Mouse (Mus musculus) brain, adult 10 weeks (tissue): ENCODE measurements around the gene Olfr1051. TPM values are rescaled to one million over a fixed set of nuclear protein-coding genes. Genes with fewer than 3 reads are reported as not detected.

Experiments used
- polyA plus RNA-seq: library from polyadenylated mRNA; stranded (reverse); fragments of 350-450 nt; fragmentation: Illumina TruSeq; extraction: RNeasy Lipid Tissue Mini Kit (QIAGEN cat#74804); gene quantifications from one replicate; pipeline ENCODE4 v1.2.3, GENCODE M21; 2015; ENCODE audit warnings: low read depth, low replicate concordance

Olfr1051 gene
- not detected for polyA plus RNA-seq

DNA sequence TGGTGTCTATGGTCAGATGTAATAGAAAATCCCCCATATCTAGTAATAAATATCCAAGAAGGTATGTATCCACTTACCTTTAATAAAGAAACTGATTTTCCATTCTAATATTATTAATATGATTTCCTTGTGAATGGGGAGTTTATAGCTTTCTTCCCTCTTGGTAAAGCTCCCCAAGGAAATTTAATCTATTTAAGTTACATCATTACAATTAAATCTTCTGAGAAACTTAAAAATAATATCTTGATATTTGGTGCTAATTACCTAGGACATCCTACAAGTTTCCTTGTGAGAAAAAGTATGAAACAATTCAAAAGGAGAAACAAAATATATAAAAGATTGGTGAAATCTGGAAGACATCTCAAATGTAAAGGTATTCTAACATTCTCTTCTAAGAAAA is at the start of gene Olfr1051:
Olfr1051 (minus strand) TSS at position 101 of the 400 bp plus-strand sequence.

GRCm38 (mm10) chr2:86315184-86315583 is 36.3 kb upstream of the Olfr1051 start, which contains the start of gene Olfr1053:
TSS of gene Olfr1053 (minus strand) at chr2:86315284.

DNA sequence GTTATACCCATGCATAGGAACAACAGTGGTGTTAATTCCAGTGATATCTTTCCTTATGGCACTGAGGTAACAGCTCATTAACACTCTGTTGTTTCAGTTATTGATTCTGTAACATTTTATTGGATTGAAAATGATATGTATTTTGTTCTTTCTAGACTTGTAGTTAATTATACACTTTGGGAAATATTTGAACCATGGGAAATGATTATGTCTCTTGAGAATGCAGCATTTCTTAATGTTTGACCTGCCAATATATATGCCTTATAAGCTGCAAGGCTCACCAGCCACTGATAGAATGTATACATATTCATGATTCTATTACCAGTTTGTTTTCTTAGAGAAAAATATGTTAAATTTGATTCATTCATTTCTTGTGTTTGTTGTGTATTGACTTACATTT is 13.3 kb upstream of the Olfr1051 start, which contains the start of gene Olfr1052:
Olfr1052 (plus strand) TSS at position 301 of the 400 bp plus-strand sequence.

DNA sequence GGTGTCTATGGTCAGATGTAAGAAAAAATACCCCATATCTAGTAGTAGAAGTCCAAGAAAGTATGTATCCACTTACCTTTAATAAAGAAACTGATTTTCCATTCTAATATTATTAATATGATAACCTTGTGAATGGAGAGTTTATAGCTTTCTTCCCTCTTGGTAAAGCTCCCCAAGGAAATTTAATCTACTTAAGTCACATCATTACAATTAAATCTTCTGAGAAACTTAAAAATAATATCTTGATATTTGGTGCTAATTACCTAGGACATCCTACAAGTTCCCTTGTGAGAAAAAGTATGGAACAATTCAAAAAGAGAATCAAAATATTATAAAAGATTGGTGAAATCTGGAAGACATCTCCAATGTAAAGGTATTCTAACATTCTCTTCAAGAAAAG is 20.7 kb downstream of the Olfr1051 start, which contains the start of gene Olfr1049:
Olfr1049 (minus strand) TSS at position 101 of the 400 bp plus-strand sequence.

DNA sequence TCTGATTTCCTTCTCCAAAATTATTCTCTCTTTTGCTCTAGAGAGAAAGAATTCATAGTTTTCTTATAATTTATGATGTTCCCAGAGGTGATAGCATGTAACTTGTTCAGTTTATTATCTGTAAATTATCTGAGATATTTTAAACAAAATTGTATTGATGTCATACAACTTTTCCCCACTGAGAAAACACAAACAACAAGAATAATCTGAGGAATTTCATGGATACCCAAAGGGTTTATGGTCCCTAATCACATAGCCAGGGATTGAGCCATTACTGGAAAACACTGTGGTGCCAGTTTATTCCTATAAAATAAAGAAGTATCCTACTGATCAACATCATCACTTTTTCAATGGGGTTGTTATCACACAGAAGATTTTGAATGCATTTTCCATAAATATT is 38.7 kb downstream of the Olfr1051 start, which contains the start of gene Olfr1048:
Olfr1048 (minus strand) TSS at position 101 of the 400 bp plus-strand sequence.

GRCm38 (mm10) chr2:86231301-86231700 is 47.6 kb downstream of the Olfr1051 start, which contains the start of gene Olfr1047:
TSS of gene Olfr1047 (minus strand) at chr2:86231401.

Other genes starting within 250 kb of the Olfr1051 start
- gene Olfr1034, start 233.2 kb downstream of the Olfr1051 start, polyA plus RNA-seq, result not detected
- not detected for gene Olfr1036, start 205.1 kb downstream of the Olfr1051 start, polyA plus RNA-seq
- gene Olfr1037, start 191.7 kb downstream of the Olfr1051 start, polyA plus RNA-seq, result not detected
- not detected for gene Olfr1039, start 143.2 kb downstream of the Olfr1051 start, polyA plus RNA-seq
- gene Olfr1040, start 132.4 kb downstream of the Olfr1051 start, polyA plus RNA-seq, result not detected
- not detected for gene Olfr1042, start 117.2 kb downstream of the Olfr1051 start, polyA plus RNA-seq
- gene Olfr1043, start 111.6 kb downstream of the Olfr1051 start, polyA plus RNA-seq, result not detected
- not detected for gene Olfr1044, start 101.3 kb downstream of the Olfr1051 start, polyA plus RNA-seq
- gene Olfr52, start 93.4 kb downstream of the Olfr1051 start, polyA plus RNA-seq, result not detected
- gene Olfr1045, start 76.1 kb downstream of the Olfr1051 start, polyA plus RNA-seq, result not detected
- not detected for gene Olfr1046, start 59.8 kb downstream of the Olfr1051 start, polyA plus RNA-seq
- not detected for gene Olfr1047, start 47.7 kb downstream of the Olfr1051 start, polyA plus RNA-seq
- not detected for gene Olfr1048, start 38.8 kb downstream of the Olfr1051 start, polyA plus RNA-seq
- not detected for gene Olfr1049, start 20.8 kb downstream of the Olfr1051 start, polyA plus RNA-seq
- gene Olfr1052, start 13.4 kb upstream of the Olfr1051 start, polyA plus RNA-seq, result not detected
- not detected for gene Olfr1053, start 36.2 kb upstream of the Olfr1051 start, polyA plus RNA-seq
- not detected for gene Olfr1054, start 56.3 kb upstream of the Olfr1051 start, polyA plus RNA-seq
- gene Olfr1055, start 71.2 kb upstream of the Olfr1051 start, polyA plus RNA-seq, result not detected
- gene Olfr1056, start 83.4 kb upstream of the Olfr1051 start, polyA plus RNA-seq, result not detected
- gene Olfr1057, start 99.3 kb upstream of the Olfr1051 start, polyA plus RNA-seq, result not detected
- not detected for gene Olfr1058, start 109.5 kb upstream of the Olfr1051 start, polyA plus RNA-seq
- gene Olfr1061, start 135.0 kb upstream of the Olfr1051 start, polyA plus RNA-seq, result not detected
- gene Olfr1062, start 147.7 kb upstream of the Olfr1051 start, polyA plus RNA-seq, result not detected
- not detected for gene Olfr1065, start 171.5 kb upstream of the Olfr1051 start, polyA plus RNA-seq
- gene Olfr1066, start 177.2 kb upstream of the Olfr1051 start, polyA plus RNA-seq, result not detected
- gene Olfr228, start 208.3 kb upstream of the Olfr1051 start, polyA plus RNA-seq, result not detected
- not detected for gene Olfr1076, start 229.4 kb upstream of the Olfr1051 start, polyA plus RNA-seq